Mouse (Mus musculus) forebrain, postnatal 0 days (tissue): ENCODE results near the gene Pam. TPM values are rescaled to one million over a fixed set of nuclear protein-coding genes. Genes with fewer than 3 reads are reported as not detected.

Source experiments
- ATAC-seq: fragments of 200-750 bp; cut with Nextera tagmentation; 2 replicates; pipeline ENCODE4 v1.8.0; 2017; ENCODE audit warnings: mild to moderate bottlenecking, moderate library complexity
- DNase-seq: peaks from one replicate; pipeline ENCODE4 v3.0.0-alpha.2; 2015
- H3K27ac ChIP-seq: fragments of 300-500 bp; sonication (generic); 2 replicates; pipeline ENCODE4 v1.5.1; 2014; ENCODE audit warnings: low read depth, mild to moderate bottlenecking, antibody characterized with exemption, low read length, moderate library complexity, mixed read lengths
- H3K27me3 ChIP-seq: fragments of 300-500 bp; sonication (generic); 2 replicates; pipeline ENCODE4 v1.6.1; 2014; ENCODE audit warnings: mild to moderate bottlenecking, low read length, mixed read lengths; ENCODE audit not compliant: insufficient read depth
- H3K36me3 ChIP-seq: fragments of 300-500 bp; sonication (generic); 2 replicates; pipeline ENCODE4 v1.6.1; 2014; ENCODE audit warnings: mild to moderate bottlenecking, moderate library complexity; ENCODE audit not compliant: insufficient read depth
- H3K4me1 ChIP-seq: fragments of 300-500 bp; sonication (generic); 2 replicates; pipeline ENCODE4 v1.6.1; 2014; ENCODE audit warnings: antibody characterized with exemption; ENCODE audit not compliant: insufficient read depth
- H3K4me2 ChIP-seq: fragments of 300-500 bp; sonication (generic); 2 replicates; pipeline ENCODE4 v1.6.1; 2014; ENCODE audit warnings: low read depth, mild to moderate bottlenecking, moderate library complexity
- H3K4me3 ChIP-seq: fragments of 300-500 bp; sonication (generic); 2 replicates; pipeline ENCODE4 v1.5.1; 2014; ENCODE audit warnings: low read depth, low read length, mixed read lengths
- H3K9ac ChIP-seq: fragments of 300-500 bp; sonication (generic); 2 replicates; pipeline ENCODE4 v1.6.1; 2014; ENCODE audit warnings: mild to moderate bottlenecking
- H3K9me3 ChIP-seq: fragments of 300-500 bp; sonication (generic); 2 replicates; pipeline ENCODE4 v1.6.1; 2016; ENCODE audit warnings: low read length
- CTCF ChIP-seq: sonication (generic); IDR thresholded peaks from 2 replicates; pipeline ENCODE4 v1.5.1; 2016; ENCODE audit warnings: antibody characterized with exemption, control low read depth, low read depth
- WGBS: fragments of 180-500 bp; shearing (Covaris S2); extraction: QIAGEN DNeasy Blood & Tissue Kit; methylation state at CpG from one replicate; pipeline ENCODE4 v1.1.7; 2014; 5-methylcytosine and 5-hydroxymethylcytosine counted together
- polyA plus RNA-seq: library from polyadenylated mRNA; unstranded; fragments of >200 nt; fragmentation: Nextera tagmentation; extraction: Ambion mirVana; gene quantifications from 2 replicates; pipeline ENCODE4 v1.2.1, GENCODE M21; 2015
- total RNA-seq: library from RNA; depleted of rRNA; stranded (reverse); fragments of >200 nt; gene quantifications from 2 replicates; pipeline ENCODE4 v1.2.3, GENCODE M21; 2014

The Pam gene
- total and polyA plus RNA-seq, 2 experiments from 2014 or later = 43.7 to 93.3 TPM

GRCm38 (mm10) chr1:97922395-97922794 lies 173.1 kb downstream of the Pam start:
- no peak for TF ChIP-seq CTCF
- Histone ChIP-seq H3K4me2 (no peak overlapping the region), H3K36me3 (no peaks in the 10 kb centered on the region), H3K4me3 (no peak overlapping the region), H3K27ac (no peak overlapping the region), H3K9ac (no peak overlapping the region), H3K4me1 (no peaks in the 10 kb centered on the region), H3K9me3 (no peaks in the 10 kb centered on the region), H3K27me3 (no peaks in the 10 kb centered on the region)
- no peak for ATAC-seq
- DNase-seq = no peak
- WGBS = 90% methylated on average over 6 of the region's 6 CpGs

- H3K27me3 ChIP-seq = no peaks in the 10 kb centered on the region
- DNase-seq = no peak
- H3K4me1 ChIP-seq = no peaks in the 10 kb centered on the region
- H3K9me3 ChIP-seq = no peaks in the 10 kb centered on the region
- H3K4me2 ChIP-seq = no peak overlapping the region
- ATAC-seq = no peak
- no peaks in the 10 kb centered on the region for H3K36me3 ChIP-seq
- H3K4me3 ChIP-seq = no peak overlapping the region
- H3K9ac ChIP-seq = no peak overlapping the region
- TF ChIP-seq CTCF = no peak
- 54% methylated on average over 1 of the region's 1 CpGs for WGBS
- no peak overlapping the region for H3K27ac ChIP-seq
These were observed 173.6 kb downstream of the Pam start for GRCm38 (mm10) chr1:97921886-97922285.

- DNase-seq (no peak), ATAC-seq (no peak)
- no peaks in the 10 kb centered on the region for H3K4me1 ChIP-seq
- no peak overlapping the region for H3K27ac ChIP-seq
- no peaks in the 10 kb centered on the region for H3K27me3 ChIP-seq
- H3K36me3 ChIP-seq = no peaks in the 10 kb centered on the region
- no peaks in the 10 kb centered on the region for H3K9me3 ChIP-seq
- TF ChIP-seq CTCF = no peak
- no peak overlapping the region for H3K4me2 ChIP-seq
- WGBS = 81% methylated on average over 8 of the region's 8 CpGs
- no peak overlapping the region for H3K4me3 ChIP-seq
- no peak overlapping the region for H3K9ac ChIP-seq
These were observed 177.0 kb downstream of the Pam start for GRCm38 (mm10) chr1:97918495-97918894.

GRCm38 (mm10) chr1:97916971-97917234 lies 178.5 kb downstream of the Pam start:
- H3K4me3 ChIP-seq = no peak overlapping the region
- 74% methylated on average over 2 of the region's 2 CpGs for WGBS
- DNase-seq (no peak), ATAC-seq (no peak; the same call in 1 of the 2 replicates)
- no peaks in the 10 kb centered on the region for H3K36me3 ChIP-seq
- H3K9ac ChIP-seq = no peak overlapping the region
- no peaks in the 10 kb centered on the region for H3K9me3 ChIP-seq
- no peak overlapping the region for H3K4me2 ChIP-seq
- H3K27ac ChIP-seq = peak overlapping the region; percentile 45; the same call in 1 of the 2 replicates
- H3K27me3 ChIP-seq = no peaks in the 10 kb centered on the region
- no peak for TF ChIP-seq CTCF
- no peaks in the 10 kb centered on the region for H3K4me1 ChIP-seq

- no peak overlapping the region for H3K4me2 ChIP-seq
- no peaks in the 10 kb centered on the region for H3K4me1 ChIP-seq
- H3K9me3 ChIP-seq = no peaks in the 10 kb centered on the region
- no peaks in the 10 kb centered on the region for H3K36me3 ChIP-seq
- H3K4me3 ChIP-seq = no peak overlapping the region
- ATAC-seq (peak; percentile 34; the same call in 1 of the 2 replicates), DNase-seq (no peak)
- peak overlapping the region; percentile 45 for H3K27ac ChIP-seq
- no peak overlapping the region for H3K9ac ChIP-seq
- 79% methylated on average over 12 of the region's 12 CpGs for WGBS
- TF ChIP-seq CTCF = no peak
- H3K27me3 ChIP-seq = no peaks in the 10 kb centered on the region
These were observed 179.1 kb downstream of the Pam start for GRCm38 (mm10) chr1:97916218-97916970.

- WGBS = 87% methylated on average over 10 of the region's 10 CpGs
- Histone ChIP-seq H3K9ac (no peak overlapping the region), H3K9me3 (no peaks in the 10 kb centered on the region), H3K27ac (no peak overlapping the region), H3K27me3 (no peaks in the 10 kb centered on the region), H3K4me2 (no peak overlapping the region), H3K4me3 (no peak overlapping the region), H3K4me1 (no peaks in the 10 kb centered on the region), H3K36me3 (no peaks in the 10 kb centered on the region)
- DNase-seq = no peak
- ATAC-seq = no peak; the same call in 1 of the 2 replicates
- TF ChIP-seq CTCF = no peak
These were observed 179.7 kb downstream of the Pam start for GRCm38 (mm10) chr1:97915726-97916125.

- Histone ChIP-seq H3K27ac (no peak overlapping the region), H3K4me1 (no peaks in the 10 kb centered on the region), H3K27me3 (no peaks in the 10 kb centered on the region), H3K36me3 (no peaks in the 10 kb centered on the region), H3K9ac (no peak overlapping the region), H3K4me3 (no peak overlapping the region), H3K9me3 (no peaks in the 10 kb centered on the region), H3K4me2 (no peak overlapping the region)
- TF ChIP-seq CTCF = no peak
- WGBS = 92% methylated on average over 10 of the region's 10 CpGs
- no peak for DNase-seq
- ATAC-seq = no peak
These were observed 184.6 kb downstream of the Pam start for GRCm38 (mm10) chr1:97910874-97911273.
